Mouse (Mus musculus) left cerebral cortex, postnatal 4 days (tissue): ENCODE results near the gene Scn1b. TPM values are rescaled to one million over a fixed set of nuclear protein-coding genes. Genes with fewer than 3 reads are reported as not detected.

ENCODE experiments used
- DNase-seq: peaks from one replicate; pipeline ENCODE4 v3.0.0-alpha.2; 2022
- intact Hi-C: fragments of 180-260 bp; cut with DNase I; formaldehyde crosslinking; loops from one replicate; pipeline ENCODE4 v1.15.1; 2025
- total RNA-seq, 2 experiments: library from RNA; stranded (reverse); gene quantifications; 2 replicates each; pipeline ENCODE4 v1.2.3; 2021

Scn1b gene
- total RNA-seq, 2 experiments from 2014 or later = 58.6 to 66.7 TPM

- DNase-seq = no peak
- intact Hi-C loops = no loop called here
Observed at GRCm38 (mm10) chr7:31118486-31118885, 8.3 kb downstream of the Scn1b start.

GRCm38 (mm10) chr7:31117465-31117864 lies 9.3 kb downstream of the Scn1b start:
- intact Hi-C loops = no loop called here

GRCm38 (mm10) chr7:31116721-31117145 lies 10.1 kb downstream of the Scn1b start:
- intact Hi-C loops = no loop called here
- no peak for DNase-seq

More at GRCm38 (mm10) chr7:31117465-31117864, 9.3 kb downstream of the Scn1b start:
- DNase-seq = no peak

GRCm38 (mm10) chr7:31115587-31116043 lies 11.2 kb downstream of the Scn1b start:
- intact Hi-C loops = no loop called here
- peak; percentile 48 for DNase-seq

GRCm38 (mm10) chr7:31115182-31115581 lies 11.6 kb downstream of the Scn1b start, which contains the start of gene Hpn:
Gene Hpn, minus strand, starts transcription at chr7:31115290.
- intact Hi-C loops = no loop called here
- no peak for DNase-seq

GRCm38 (mm10) chr7:31114646-31115045 lies 12.2 kb downstream of the Scn1b start:
- no peak for DNase-seq
- intact Hi-C loops = no loop called here

- intact Hi-C loops = no loop called here
- DNase-seq = no peak
Observed at GRCm38 (mm10) chr7:31113800-31114199, 13.0 kb downstream of the Scn1b start.

GRCm38 (mm10) chr7:31112036-31112435 lies 14.8 kb downstream of the Scn1b start:
- no peak for DNase-seq
- intact Hi-C loops = no loop called here

- intact Hi-C loops = no loop called here
Observed at GRCm38 (mm10) chr7:31110861-31111385, 15.9 kb downstream of the Scn1b start.

GRCm38 (mm10) chr7:31109796-31110195 lies 17.0 kb downstream of the Scn1b start:
- no peak for DNase-seq
- intact Hi-C loops = no loop called here

More at GRCm38 (mm10) chr7:31110861-31111385, 15.9 kb downstream of the Scn1b start:
- no peak for DNase-seq

- DNase-seq = peak; percentile 66
- intact Hi-C loops = no loop called here
Observed at GRCm38 (mm10) chr7:31109091-31109490, 17.7 kb downstream of the Scn1b start.

GRCm38 (mm10) chr7:31107781-31108180 lies 19.0 kb downstream of the Scn1b start:
- no peak for DNase-seq
- intact Hi-C loops = no loop called here

- intact Hi-C loops = no loop called here
- no peak for DNase-seq
Observed at GRCm38 (mm10) chr7:31106166-31106565, 20.6 kb downstream of the Scn1b start.

GRCm38 (mm10) chr7:31105061-31105768 lies 21.6 kb downstream of the Scn1b start:
- DNase-seq = peak; percentile 54

GRCm38 (mm10) chr7:31100786-31101185 lies 26.0 kb downstream of the Scn1b start:
- no peak for DNase-seq
- intact Hi-C loops = no loop called here

More at GRCm38 (mm10) chr7:31105061-31105768, 21.6 kb downstream of the Scn1b start:
- intact Hi-C loops = no loop called here

- DNase-seq = no peak
- intact Hi-C loops = no loop called here
Observed at GRCm38 (mm10) chr7:31099612-31099982, 27.2 kb downstream of the Scn1b start.

- DNase-seq = no peak
- intact Hi-C loops = no loop called here
Observed at GRCm38 (mm10) chr7:31098697-31099611, 27.8 kb downstream of the Scn1b start.

GRCm38 (mm10) chr7:31097583-31098248 lies 29.1 kb downstream of the Scn1b start:
- DNase-seq = peak; percentile 95
- intact Hi-C loops = no loop called here

GRCm38 (mm10) chr7:31096892-31097564 lies 29.8 kb downstream of the Scn1b start:
- intact Hi-C loops = no loop called here
- no peak for DNase-seq
